Mouse (Mus musculus) liver, embryonic 14.5 days (tissue): ENCODE measurements at regions not wholly inside any gene's neighbourhood (a gene's known extent, or its start where the extent isn't known, plus 50 kb on each side); places are given as distances from the start of the nearest gene placed in this dataset.

Experiments
- ATAC-seq: fragments of 200-750 bp; cut with Nextera tagmentation; 2 replicates; pipeline ENCODE4 v1.8.0; 2017; ENCODE audit warnings: moderate number of reproducible peaks, mild to moderate bottlenecking, moderate library complexity; ENCODE audit not compliant: insufficient read depth
- DNase-seq, 3 experiments: peaks; one replicate each; pipeline ENCODE4 v3.0.0-alpha.2; 2012 to 2013; ENCODE audit warnings: low read depth in 3 of 3, low spot score in 3 of 3
- H3K27ac ChIP-seq: fragments of 300-500 bp; sonication (generic); 2 replicates; pipeline ENCODE4 v1.5.1; 2014; ENCODE audit warnings: moderate library complexity, mild to moderate bottlenecking, control low read depth, inconsistent platforms
- H3K27me3 ChIP-seq: fragments of 300-500 bp; sonication (generic); 2 replicates; pipeline ENCODE4 v1.6.1; 2014; ENCODE audit warnings: mild to moderate bottlenecking, low read length, moderate library complexity; ENCODE audit not compliant: control insufficient read depth, insufficient read depth
- H3K36me3 ChIP-seq: fragments of 300-500 bp; sonication (generic); replicated peaks from 2 replicates; pipeline ENCODE4 v1.6.1; 2014; ENCODE audit warnings: low read depth; ENCODE audit not compliant: control insufficient read depth, insufficient read depth
- H3K4me1 ChIP-seq, 2 experiments: fragments of 200-500 bp in 1 of 2; fragments of 300-500 bp in 1 of 2; sonication (generic) in 1 of 2; replicated peaks; 2 replicates each; pipeline ENCODE4 v1.6.1; 2012 to 2014; ENCODE audit warnings: antibody characterized with exemption in 1 of 2, inconsistent platforms in 1 of 2, low read length in 1 of 2; ENCODE audit not compliant: control insufficient read depth in 2 of 2, insufficient read depth in 2 of 2
- H3K4me2 ChIP-seq: fragments of 300-500 bp; sonication (generic); 2 replicates; pipeline ENCODE4 v1.6.1; 2014; ENCODE audit warnings: low read depth, mild to moderate bottlenecking, control low read depth, moderate library complexity
- H3K4me3 ChIP-seq, 2 experiments: fragments of 200-500 bp in 1 of 2; fragments of 300-500 bp in 1 of 2; sonication (generic) in 1 of 2; 2 replicates each; pipeline ENCODE4 v1.5.1; 2012 to 2014; ENCODE audit warnings: low read depth in 2 of 2, low read length in 2 of 2, mild to moderate bottlenecking in 2 of 2, control low read depth in 1 of 2, inconsistent platforms in 1 of 2, moderate library complexity in 1 of 2; ENCODE audit not compliant: insufficient read depth in 1 of 2
- H3K9ac ChIP-seq: fragments of 300-500 bp; sonication (generic); replicated peaks from 2 replicates; pipeline ENCODE4 v1.6.1; 2014; ENCODE audit warnings: mild to moderate bottlenecking, control low read depth, moderate library complexity
- H3K9me3 ChIP-seq: fragments of 300-500 bp; sonication (generic); 2 replicates; pipeline ENCODE4 v1.6.1; 2016; ENCODE audit warnings: low read length, mixed read lengths; ENCODE audit not compliant: control insufficient read depth
- CTCF ChIP-seq: IDR thresholded peaks from 2 replicates; pipeline ENCODE4 v1.5.1; 2016; ENCODE audit warnings: antibody characterized with exemption, low read depth, control low read depth
- EP300 ChIP-seq: IDR thresholded peaks from 2 replicates; pipeline ENCODE4 v1.6.1; 2016; ENCODE audit warnings: antibody characterized with exemption, low read depth
- WGBS: fragments of 180-500 bp; shearing (Covaris S2); extraction: QIAGEN DNeasy Blood & Tissue Kit; methylation state at CpG from one replicate; pipeline ENCODE4 v1.1.7; 2014; ENCODE audit not compliant: insufficient replicate concordance; 5-methylcytosine and 5-hydroxymethylcytosine counted together

DNA sequence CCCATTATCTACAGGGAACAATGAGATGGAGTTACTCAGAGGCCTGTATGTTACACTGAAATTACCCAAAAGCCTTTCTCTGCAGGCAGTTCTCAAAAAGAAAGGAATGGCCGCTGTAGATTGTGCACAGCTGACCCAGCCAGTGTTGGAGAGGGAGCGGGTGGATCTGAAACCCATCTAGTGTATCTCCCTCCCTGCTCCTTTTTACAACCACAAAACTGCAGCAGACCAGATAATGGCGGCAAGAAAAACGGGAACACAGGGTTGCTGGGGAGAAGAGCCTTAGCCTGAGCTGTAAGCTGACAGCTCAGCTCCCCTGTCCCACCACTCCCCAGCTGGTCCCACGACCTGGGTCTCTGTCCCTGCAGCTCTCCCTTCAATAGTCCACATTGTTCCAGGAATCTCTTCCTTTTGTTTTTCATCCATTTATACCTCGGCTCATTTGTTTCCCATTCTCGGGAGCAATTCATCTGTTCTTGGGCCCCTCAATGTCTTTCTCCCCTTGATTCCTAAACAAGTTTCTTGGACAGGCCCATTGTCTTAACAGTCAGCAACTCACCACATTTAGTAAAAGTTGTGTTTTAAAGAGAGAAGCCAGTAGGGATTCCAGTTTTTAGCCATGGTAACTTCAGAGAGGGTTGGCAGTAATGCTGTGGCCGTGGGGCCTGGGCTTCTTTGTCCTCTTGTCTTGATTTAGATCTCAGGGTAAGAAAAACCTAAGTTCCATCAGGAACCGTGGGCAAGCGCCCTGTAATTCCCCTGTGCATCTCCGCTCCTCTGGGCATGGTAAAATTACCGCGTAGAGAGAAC lies 67.6 kb upstream of the Fzd7 start:
- H3K4me1 ChIP-seq = peaks cover 0 to 4% of the 10 kb centered on the region in 2 experiments; a peak in 1 of 4 replicates
- 47% methylated on average over 13 of the region's 13 CpGs for WGBS
- H3K36me3 ChIP-seq = no peaks in the 10 kb centered on the region
- no peak for ATAC-seq
- DNase-seq = no peak
- no peak overlapping the region for H3K27ac ChIP-seq
- H3K4me3 ChIP-seq = no peak overlapping the region
- TF ChIP-seq CTCF = no peak
- no peak for TF ChIP-seq EP300
- no peak overlapping the region for H3K9ac ChIP-seq
- H3K4me2 ChIP-seq = no peak overlapping the region
- H3K9me3 ChIP-seq = no peaks in the 10 kb centered on the region
- H3K27me3 ChIP-seq = no peaks in the 10 kb centered on the region

DNA sequence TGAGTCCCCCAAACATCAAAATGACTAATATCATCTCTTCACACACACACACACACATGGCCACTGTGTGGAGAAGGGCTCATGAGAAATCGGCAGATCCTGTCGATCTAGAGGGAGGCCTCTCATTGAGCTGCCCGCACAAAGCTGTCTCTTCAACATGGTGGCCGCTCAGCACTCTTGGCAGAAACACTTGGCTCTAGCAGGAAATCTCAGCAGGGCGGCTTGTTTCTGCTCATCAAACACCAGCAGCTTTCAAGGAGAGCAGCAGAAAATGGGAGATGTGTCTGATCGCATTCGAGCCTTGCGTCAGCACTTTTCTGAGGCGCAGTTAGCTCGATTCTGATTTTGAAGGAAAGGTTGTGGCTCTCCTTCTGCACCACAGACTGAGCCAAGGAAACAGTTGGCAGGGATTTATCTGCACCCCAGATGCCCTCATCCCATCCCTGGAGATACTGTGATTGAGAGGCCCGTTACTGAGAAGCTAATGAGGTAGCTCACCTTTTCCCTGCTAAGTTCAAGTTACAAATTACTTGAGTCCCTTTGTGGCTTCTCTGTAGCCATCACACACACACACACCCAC lies 66.4 kb upstream of the Fzd7 start:
- no peak for TF ChIP-seq EP300
- ATAC-seq = no peak

DNA sequence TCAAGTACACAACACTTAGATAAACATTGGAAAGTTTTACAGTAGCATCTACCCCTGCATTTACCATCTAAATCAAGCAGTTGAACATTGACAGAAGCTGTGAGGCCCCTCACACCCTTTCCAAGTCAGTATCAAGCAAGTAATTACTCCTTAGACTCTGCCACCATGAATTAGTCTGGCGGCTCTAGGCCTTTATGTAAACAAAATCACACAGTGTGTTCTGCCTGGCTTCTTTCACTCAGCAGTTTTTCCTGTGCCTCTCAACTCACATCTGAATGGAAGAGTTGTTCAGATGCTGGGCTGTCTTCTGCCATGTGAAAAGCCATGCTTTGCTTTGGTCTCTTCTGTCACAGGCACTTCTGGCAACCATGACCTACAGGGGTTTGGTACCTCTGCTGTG lies 64.9 kb upstream of the Fzd7 start:
- 49% methylated on average over 1 of the region's 1 CpGs for WGBS

More for the DNA sequence above, 66.4 kb upstream of the Fzd7 start:
- no peak overlapping the region for H3K4me2 ChIP-seq
- no peak overlapping the region for H3K27ac ChIP-seq
- H3K9me3 ChIP-seq = no peaks in the 10 kb centered on the region
- H3K9ac ChIP-seq = no peak overlapping the region
- H3K4me3 ChIP-seq = no peak overlapping the region
- H3K4me1 ChIP-seq = peaks cover 0 to 4% of the 10 kb centered on the region in 2 experiments; a peak in 1 of 4 replicates
- DNase-seq = no peak
- H3K36me3 ChIP-seq = no peaks in the 10 kb centered on the region
- 75% methylated on average over 11 of the region's 11 CpGs for WGBS
- H3K27me3 ChIP-seq = no peaks in the 10 kb centered on the region

DNA sequence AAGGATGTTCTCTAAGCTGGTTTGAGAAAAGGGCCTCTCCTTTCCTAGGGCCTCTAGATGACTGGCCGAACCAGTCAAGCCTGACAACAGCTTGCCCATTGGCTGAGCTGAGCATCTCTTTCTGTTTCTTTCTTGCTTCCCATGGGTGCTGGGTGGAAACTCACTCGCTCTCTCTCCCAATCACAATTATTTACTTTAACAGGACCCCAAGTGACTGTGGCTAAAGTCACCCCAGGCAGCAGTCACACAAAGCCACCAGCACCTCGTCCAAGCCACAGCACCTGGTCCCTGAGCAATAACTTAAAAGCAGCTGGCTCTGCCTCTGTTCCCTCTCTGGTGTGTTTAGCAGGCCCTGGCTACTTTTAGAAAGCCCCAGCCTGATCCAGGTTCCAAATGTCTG lies 64.3 kb upstream of the Fzd7 start:
- ATAC-seq = no peak
- Histone ChIP-seq H3K4me2 (no peak overlapping the region), H3K9me3 (no peaks in the 10 kb centered on the region), H3K4me3 (no peak overlapping the region), H3K27me3 (no peaks in the 10 kb centered on the region), H3K36me3 (no peaks in the 10 kb centered on the region), H3K4me1 (peaks cover 0 to 4% of the 10 kb centered on the region in 2 experiments; a peak in 1 of 4 replicates), H3K27ac (no peak overlapping the region), H3K9ac (no peak overlapping the region)
- TF ChIP-seq EP300 (no peak), CTCF (no peak)
- no peak for DNase-seq
- 48% methylated on average over 3 of the region's 3 CpGs for WGBS

More for the DNA sequence above, 64.9 kb upstream of the Fzd7 start:
- Histone ChIP-seq H3K27ac (no peak overlapping the region), H3K4me1 (peaks cover 0 to 4% of the 10 kb centered on the region in 2 experiments; a peak in 1 of 4 replicates), H3K36me3 (no peaks in the 10 kb centered on the region), H3K9ac (no peak overlapping the region), H3K4me3 (no peak overlapping the region), H3K27me3 (no peaks in the 10 kb centered on the region), H3K4me2 (no peak overlapping the region), H3K9me3 (no peaks in the 10 kb centered on the region)
- TF ChIP-seq CTCF (no peak), EP300 (no peak)
- ATAC-seq (no peak), DNase-seq (no peak)

DNA sequence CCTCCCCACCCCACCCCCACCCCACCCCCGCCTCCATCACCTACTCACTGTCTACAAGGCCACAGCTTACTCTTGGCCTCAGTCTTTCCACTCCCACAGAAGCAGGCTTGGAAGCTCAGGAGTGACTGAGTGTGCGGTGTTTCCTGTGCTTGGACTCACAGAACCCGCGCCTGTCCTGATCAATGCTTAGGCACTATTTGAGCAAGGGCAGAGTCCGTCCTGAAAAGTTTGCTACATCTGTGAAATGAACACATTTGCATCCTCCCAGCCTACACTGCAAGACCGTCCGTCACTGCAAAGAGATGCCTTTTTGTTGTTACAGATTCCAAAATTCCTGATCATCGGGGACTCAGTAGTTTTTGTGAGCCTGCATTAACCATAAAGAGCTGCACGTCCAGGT lies 63.5 kb upstream of the Fzd7 start:
- Histone ChIP-seq H3K27me3 (no peaks in the 10 kb centered on the region), H3K9ac (no peak overlapping the region), H3K9me3 (no peaks in the 10 kb centered on the region), H3K27ac (no peak overlapping the region), H3K4me3 (no peak overlapping the region), H3K4me1 (peaks cover 0 to 2% of the 10 kb centered on the region in 2 experiments; a peak in 1 of 4 replicates), H3K4me2 (no peak overlapping the region), H3K36me3 (no peaks in the 10 kb centered on the region)
- WGBS = 65% methylated on average over 9 of the region's 9 CpGs
- TF ChIP-seq EP300 (no peak), CTCF (no peak)
- DNase-seq (no peak), ATAC-seq (no peak)
